Mouse (Mus musculus) right cerebral cortex, postnatal 36 days (tissue): Measurements from ENCODE around the gene Atp2b4.

Experiments used
- DNase-seq, 2 experiments: peaks; one replicate each; pipeline ENCODE4 v3.0.0; 2022; ENCODE audit warnings: low spot score in 2 of 2, mixed read lengths in 1 of 2

Gene Atp2b4

GRCm38 (mm10) chr1:133798821-133799415 is 1.9 kb downstream of the Atp2b4 start:
- no peak for DNase-seq

- no peak for DNase-seq
Observed at GRCm38 (mm10) chr1:133797979-133798820, 2.6 kb downstream of the Atp2b4 start.

GRCm38 (mm10) chr1:133797327-133797978 is 3.4 kb downstream of the Atp2b4 start:
- no peak for DNase-seq

- no peak for DNase-seq
Observed at GRCm38 (mm10) chr1:133793646-133794045, 7.2 kb downstream of the Atp2b4 start.

- DNase-seq = no peak
Observed at GRCm38 (mm10) chr1:133790011-133790410, 10.8 kb downstream of the Atp2b4 start.

GRCm38 (mm10) chr1:133788864-133789263 is 12.0 kb downstream of the Atp2b4 start:
- peak in 1 of 2 experiments; percentile 28 for DNase-seq

- no peak for DNase-seq
Observed at GRCm38 (mm10) chr1:133787500-133788210, 13.2 kb downstream of the Atp2b4 start.

GRCm38 (mm10) chr1:133784621-133785020 is 16.2 kb downstream of the Atp2b4 start:
- DNase-seq = no peak

GRCm38 (mm10) chr1:133781531-133781930 is 19.3 kb downstream of the Atp2b4 start:
- no peak for DNase-seq

GRCm38 (mm10) chr1:133779043-133779442 is 21.8 kb downstream of the Atp2b4 start:
- DNase-seq = no peak

- DNase-seq = no peak
Observed at GRCm38 (mm10) chr1:133777651-133778231, 23.1 kb downstream of the Atp2b4 start.

- no peak for DNase-seq
Observed at GRCm38 (mm10) chr1:133772553-133772952, 28.3 kb downstream of the Atp2b4 start.

GRCm38 (mm10) chr1:133771831-133772399 is 28.9 kb downstream of the Atp2b4 start:
- no peak for DNase-seq

- DNase-seq = no peak
Observed at GRCm38 (mm10) chr1:133767994-133768393, 32.8 kb downstream of the Atp2b4 start.

- DNase-seq = no peak
Observed at GRCm38 (mm10) chr1:133766901-133767529, 33.8 kb downstream of the Atp2b4 start.

- DNase-seq = no peak
Observed at GRCm38 (mm10) chr1:133765376-133765775, 35.5 kb downstream of the Atp2b4 start.

- peak; percentile 26 to 43 for DNase-seq
Observed at GRCm38 (mm10) chr1:133762946-133763422, 37.9 kb downstream of the Atp2b4 start.

GRCm38 (mm10) chr1:133761278-133761677 is 39.6 kb downstream of the Atp2b4 start:
- DNase-seq = no peak

GRCm38 (mm10) chr1:133754317-133754868 is 46.4 kb downstream of the Atp2b4 start:
- no peak for DNase-seq

GRCm38 (mm10) chr1:133753325-133753724 is 47.5 kb downstream of the Atp2b4 start:
- no peak for DNase-seq
